Mouse (Mus musculus) forelimb bud, embryonic 11.5 days (tissue): ENCODE results near the gene Elavl4.

Experiments
- DNase-seq: peaks from one replicate; pipeline ENCODE4 v3.0.0-alpha.2; 2012; ENCODE audit warnings: low read depth, low spot score

The Elavl4 gene

GRCm38 (mm10) chr4:110172028-110172427 lies 179.7 kb downstream of the Elavl4 start:
- DNase-seq, result no peak

- no peak for DNase-seq
Measured at GRCm38 (mm10) chr4:110165217-110165616, 186.5 kb downstream of the Elavl4 start.

- no peak for DNase-seq
Measured at GRCm38 (mm10) chr4:110161600-110161999, 190.1 kb downstream of the Elavl4 start.

GRCm38 (mm10) chr4:110157515-110158159 lies 194.1 kb downstream of the Elavl4 start:
- DNase-seq, result no peak

GRCm38 (mm10) chr4:110155954-110156353 lies 195.8 kb downstream of the Elavl4 start:
- DNase-seq, result no peak
